In genomic region chr2:152696016-152696415, GRCm38 (mm10) we compare ENCODE assay signal across 7 mouse cellular contexts. TPM values are rescaled to one million over a fixed set of nuclear protein-coding genes. Genes with fewer than 3 reads are reported as not detected.
DNase-seq lines count a peak whose midpoint lies in the region; ATAC-seq and TF ChIP-seq lines count a peak whose summit lies in the region.

No protein-coding gene starts in this region.

- 67% methylated on average over 10 of the region's 10 CpGs for WGBS in lung, embryonic 14.5 days
- WGBS in embryonic facial prominence, embryonic 15.5 days, result 48% methylated on average over 10 of the region's 10 CpGs
- WGBS in intestine, embryonic 14.5 days, result 65% methylated on average over 10 of the region's 10 CpGs
- 67% methylated on average over 10 of the region's 10 CpGs for WGBS in stomach, embryonic 14.5 days

- TF ChIP-seq CTCF in lung, embryonic 14.5 days (IDR thresholded peaks at IDR 0.05; ENCODE audit: low read depth), result no peak

- DNase-seq in lung, embryonic 14.5 days, result no peak
- no peak for DNase-seq in lung, adult 18-20 months
- DNase-seq in intestine, embryonic 14.5 days (ENCODE audit: low spot score), result no peak
- DNase-seq in natural killer cell, adult 2 months (ENCODE audit: low spot score in 2 of 2), result no peak
- DNase-seq in left cerebral cortex, adult 9 months (ENCODE audit: low spot score in 2 of 2), result no peak

- no peak overlapping the region for H3K4me3 ChIP-seq in lung, embryonic 14.5 days (ENCODE audit: low read depth, low read length)
- no peak overlapping the region for H3K4me3 ChIP-seq in embryonic facial prominence, embryonic 15.5 days (replicated peaks)
- no peak overlapping the region for H3K4me3 ChIP-seq in intestine, embryonic 14.5 days (ENCODE audit: low read depth, low read length)
- no peak overlapping the region for H3K4me3 ChIP-seq in stomach, embryonic 14.5 days (ENCODE audit: low read depth, low read length)

- no peaks in the 10 kb centered on the region for H3K27me3 ChIP-seq in lung, embryonic 14.5 days (ENCODE audit: insufficient read depth, low read length)
- no peaks in the 10 kb centered on the region for H3K27me3 ChIP-seq in embryonic facial prominence, embryonic 15.5 days
- no peaks in the 10 kb centered on the region for H3K27me3 ChIP-seq in intestine, embryonic 14.5 days (replicated peaks; ENCODE audit: control insufficient read depth, insufficient read depth, low read length)
- no peaks in the 10 kb centered on the region for H3K27me3 ChIP-seq in stomach, embryonic 14.5 days (ENCODE audit: control insufficient read depth, insufficient read depth, low read length)

- peak overlapping the region; percentile 80; the same call in 1 of the 2 replicates for H3K27ac ChIP-seq in lung, embryonic 14.5 days (ENCODE audit: low read depth)
- H3K27ac ChIP-seq in embryonic facial prominence, embryonic 15.5 days (replicated peaks), result peak overlapping the region; percentile 86
- peak overlapping the region; percentile 74; the same call in 1 of the 2 replicates for H3K27ac ChIP-seq in intestine, embryonic 14.5 days (ENCODE audit: low read depth)
- peak overlapping the region; percentile 18; the same call in 1 of the 2 replicates for H3K27ac ChIP-seq in stomach, embryonic 14.5 days (ENCODE audit: low read length)

- peak overlapping the region; percentile 38; the same call in 1 of the 2 replicates for H3K9ac ChIP-seq in lung, embryonic 14.5 days
- peak overlapping the region; percentile 1; the same call in 1 of the 2 replicates for H3K9ac ChIP-seq in embryonic facial prominence, embryonic 15.5 days
- peak overlapping the region; percentile 55 for H3K9ac ChIP-seq in intestine, embryonic 14.5 days (ENCODE audit: low read length)
- H3K9ac ChIP-seq in stomach, embryonic 14.5 days (replicated peaks; ENCODE audit: low read depth, low read length), result 0 out of 2 replicates have a peak overlapping the region, but pooled peaks have one; percentile 55

- no peak overlapping the region for H3K4me2 ChIP-seq in lung, embryonic 14.5 days
- H3K4me2 ChIP-seq in embryonic facial prominence, embryonic 15.5 days (replicated peaks), result no peak overlapping the region
- no peak overlapping the region for H3K4me2 ChIP-seq in intestine, embryonic 14.5 days (ENCODE audit: low read length)
- no peak overlapping the region for H3K4me2 ChIP-seq in stomach, embryonic 14.5 days (replicated peaks; ENCODE audit: low read depth, low read length)

- H3K36me3 ChIP-seq in lung, embryonic 14.5 days (ENCODE audit: insufficient read depth), result peaks cover 70% of the 10 kb centered on the region
- H3K36me3 ChIP-seq in embryonic facial prominence, embryonic 15.5 days, result peaks cover 55% of the 10 kb centered on the region
- H3K36me3 ChIP-seq in intestine, embryonic 14.5 days (ENCODE audit: control insufficient read depth, insufficient read depth, low read length), result peaks cover 62% of the 10 kb centered on the region
- H3K36me3 ChIP-seq in stomach, embryonic 14.5 days (ENCODE audit: control insufficient read depth, insufficient read depth, low read length), result peaks cover 52% of the 10 kb centered on the region

- H3K4me1 ChIP-seq in lung, embryonic 14.5 days (ENCODE audit: insufficient read depth), result peaks cover 6% of the 10 kb centered on the region; the same call in 1 of the 2 replicates
- peaks cover 27% of the 10 kb centered on the region for H3K4me1 ChIP-seq in embryonic facial prominence, embryonic 15.5 days
- H3K4me1 ChIP-seq in intestine, embryonic 14.5 days (replicated peaks; ENCODE audit: control insufficient read depth, insufficient read depth, low read length), result peaks cover 3% of the 10 kb centered on the region; the same call in 1 of the 2 replicates
- H3K4me1 ChIP-seq in stomach, embryonic 14.5 days (ENCODE audit: control insufficient read depth, insufficient read depth, low read length), result peaks cover 10% of the 10 kb centered on the region; the same call in 1 of the 2 replicates

- ATAC-seq in lung, embryonic 14.5 days (ENCODE audit: insufficient read depth), result no peak
- no peak for ATAC-seq in embryonic facial prominence, embryonic 15.5 days (ENCODE audit: insufficient number of reproducible peaks, low FRiP score, low TSS enrichment, low read depth)
- ATAC-seq in intestine, embryonic 14.5 days (replicated peaks; ENCODE audit: low FRiP score, low TSS enrichment, low read depth), result no peak
- no peak for ATAC-seq in stomach, embryonic 14.5 days (ENCODE audit: insufficient number of reproducible peaks, insufficient read depth, low FRiP score, low read depth)

- H3K9me3 ChIP-seq in lung, embryonic 14.5 days (ENCODE audit: low read depth, low read length), result no peaks in the 10 kb centered on the region
- no peaks in the 10 kb centered on the region for H3K9me3 ChIP-seq in embryonic facial prominence, embryonic 15.5 days (replicated peaks)
- no peaks in the 10 kb centered on the region for H3K9me3 ChIP-seq in intestine, embryonic 14.5 days (ENCODE audit: control insufficient read depth, low read length)
- H3K9me3 ChIP-seq in stomach, embryonic 14.5 days (ENCODE audit: control insufficient read depth, low read depth, low read length), result no peaks in the 10 kb centered on the region

RNA-seq across cellular contexts. Expression of gene Mcts2, which starts 9.2 kb away (rescaled TPM):
- polyA plus RNA-seq in lung, embryonic 14.5 days (2014; fragmentation: Nextera tagmentation; extraction: Ambion mirVana), result 28.5 and 32.7 TPM in 2 replicates
- 24.7 and 27.3 TPM in 2 replicates for polyA plus RNA-seq in embryonic facial prominence, embryonic 15.5 days (2015; fragmentation: Nextera tagmentation; extraction: Ambion mirVana)
- 32.8 and 34.0 TPM in 2 replicates for polyA plus RNA-seq in intestine, embryonic 14.5 days (2014; fragmentation: Nextera tagmentation; extraction: Ambion mirVana)
- 26.5 and 30.1 TPM in 2 replicates for polyA plus RNA-seq in stomach, embryonic 14.5 days (2014; fragmentation: Nextera tagmentation; extraction: Ambion mirVana)

RNA-seq across cellular contexts. Expression of gene H13, which starts 26.8 kb away (rescaled TPM):
- 97.6 and 98.1 TPM in 2 replicates for polyA plus RNA-seq in lung, embryonic 14.5 days (2014; fragmentation: Nextera tagmentation; extraction: Ambion mirVana)
- 130 and 137 TPM in 2 replicates for polyA plus RNA-seq in embryonic facial prominence, embryonic 15.5 days (2015; fragmentation: Nextera tagmentation; extraction: Ambion mirVana)
- 108 and 113 TPM in 2 replicates for polyA plus RNA-seq in intestine, embryonic 14.5 days (2014; fragmentation: Nextera tagmentation; extraction: Ambion mirVana)
- 120 and 122 TPM in 2 replicates for polyA plus RNA-seq in stomach, embryonic 14.5 days (2014; fragmentation: Nextera tagmentation; extraction: Ambion mirVana)

RNA-seq across cellular contexts. Expression of gene Id1, which starts 40.0 kb away (rescaled TPM):
- polyA plus RNA-seq in lung, embryonic 14.5 days (2014; fragmentation: Nextera tagmentation; extraction: Ambion mirVana), result 122 and 123 TPM in 2 replicates
- 142 and 160 TPM in 2 replicates for polyA plus RNA-seq in embryonic facial prominence, embryonic 15.5 days (2015; fragmentation: Nextera tagmentation; extraction: Ambion mirVana)
- 101 and 109 TPM in 2 replicates for polyA plus RNA-seq in intestine, embryonic 14.5 days (2014; fragmentation: Nextera tagmentation; extraction: Ambion mirVana)
- polyA plus RNA-seq in stomach, embryonic 14.5 days (2014; fragmentation: Nextera tagmentation; extraction: Ambion mirVana), result 147 and 150 TPM in 2 replicates

RNA-seq across cellular contexts. Expression of gene Cox4i2, which starts 58.0 kb away (rescaled TPM):
- polyA plus RNA-seq in lung, embryonic 14.5 days (2014; fragmentation: Nextera tagmentation; extraction: Ambion mirVana), result 51.4 and 59.6 TPM in 2 replicates
- polyA plus RNA-seq in embryonic facial prominence, embryonic 15.5 days (2015; fragmentation: Nextera tagmentation; extraction: Ambion mirVana), result 37.7 and 37.9 TPM in 2 replicates
- 11.0 and 13.1 TPM in 2 replicates for polyA plus RNA-seq in intestine, embryonic 14.5 days (2014; fragmentation: Nextera tagmentation; extraction: Ambion mirVana)
- polyA plus RNA-seq in stomach, embryonic 14.5 days (2014; fragmentation: Nextera tagmentation; extraction: Ambion mirVana), result 18.4 and 21.7 TPM in 2 replicates

Comparison
In these comparisons a context has a peak if more than half of its experiments do, and no peak if none do; other contexts are left out.
1. H3K27ac ChIP-seq: peak in every context shown above with its lines; median percentile 86 in embryonic facial prominence, embryonic 15.5 days; 80 in lung, embryonic 14.5 days; 74 in intestine, embryonic 14.5 days; 18 in stomach, embryonic 14.5 days.
2. H3K9ac ChIP-seq: peak in every context shown above with its lines; median percentile 55 in intestine, embryonic 14.5 days; 55 in stomach, embryonic 14.5 days; 38 in lung, embryonic 14.5 days; 1 in embryonic facial prominence, embryonic 15.5 days.